17 mouse cellular contexts compared by ENCODE assay signal in genomic region chr10:20042081-20042480, GRCm38 (mm10).
DNase-seq lines count a peak whose midpoint lies in the region; ATAC-seq lines count a peak whose summit lies in the region.
"Had no signal": no experiment of that assay in that cellular context is flagged by ENCODE, and none has a peak within 500 bp of the region (broad histone marks: within the 10 kb centered on the region; RNA-seq: fewer than 3 reads in every experiment).

No protein-coding gene starts in this region.

- peak; percentile 71 for DNase-seq in brain, adult 2 months (ENCODE audit: low read depth, low spot score)
- peak; percentile 58 for DNase-seq in cerebellum, adult 11-12 months
- peak; percentile 70 for DNase-seq in cerebellum, adult 9-10 months
- DNase-seq in cerebellum, postnatal 25 days, result peak; percentile 74 to 77
- DNase-seq in urinary bladder, postnatal 14 days (ENCODE audit: low spot score), result no peak
- DNase-seq: adrenal gland, adult 8-10 months; adrenal gland, postnatal 36 days; forebrain, postnatal 0 days; gastrocnemius, postnatal 14 days; heart, postnatal 36 days; kidney, adult 8-10 months had no signal

- no peak for ATAC-seq in CD4-positive, CD25-positive, alpha-beta regulatory T cell, adult 4 months
- ATAC-seq in erythroid progenitor cell, adult 5-6 weeks (replicated peaks; ENCODE audit: low FRiP score, poor library complexity, severe bottlenecking), result no peak
- ATAC-seq: forebrain, embryonic 13.5 days; forebrain, postnatal 0 days; hindbrain, embryonic 16.5 days; inflammation-experienced regulatory T-cells, adult 6 months; intestine, postnatal 0 days had no signal
